Mouse (Mus musculus) C2C12 (cell line): ENCODE data around the gene Sec61a2.

Experiments
- CEBPB ChIP-seq: IDR thresholded peaks from one replicate; pipeline ENCODE4 v1.6.1; 2011; ENCODE audit warnings: low read depth, mild to moderate bottlenecking, control low read depth, moderate library complexity
- CTCF ChIP-seq: IDR thresholded peaks from one replicate; pipeline ENCODE4 v1.5.1; 2011; ENCODE audit not compliant: control insufficient read depth, insufficient read depth, insufficient read length
- FOSL1 ChIP-seq: IDR thresholded peaks from one replicate; pipeline ENCODE4 v1.8.0; 2011; ENCODE audit warnings: mild to moderate bottlenecking, low read length; ENCODE audit not compliant: poor library complexity, insufficient read depth, severe bottlenecking
- MAX ChIP-seq: IDR thresholded peaks from one replicate; pipeline ENCODE4 v1.6.1; 2011; ENCODE audit warnings: mild to moderate bottlenecking, control low read depth
- MYOD1 ChIP-seq: IDR thresholded peaks from one replicate; pipeline ENCODE4 v1.6.1; 2011; ENCODE audit warnings: low read depth; ENCODE audit not compliant: control insufficient read depth, insufficient read length
- MYOG ChIP-seq: IDR thresholded peaks from one replicate; pipeline ENCODE4 v1.6.1; 2011; ENCODE audit not compliant: control insufficient read depth, insufficient read length; ENCODE audit errors: extremely low read depth
- USF1 ChIP-seq: IDR thresholded peaks from one replicate; pipeline ENCODE4 v1.6.1; 2011; ENCODE audit warnings: low read depth, mild to moderate bottlenecking, control low read depth, moderate library complexity

- TF ChIP-seq CTCF (no peak), MAX (no peak), MYOG (no peak), MYOD1 (no peak), USF1 (no peak), CEBPB (no peak), FOSL1 (no peak)
These were observed 44.7 kb upstream of the Sec61a2 start for GRCm38 (mm10) chr2:5939911-5940310.
